Mouse (Mus musculus) hindlimb bud, embryonic 11.5 days (tissue): ENCODE results near the gene Patl2.

ENCODE experiments used
- DNase-seq: peaks from one replicate; pipeline ENCODE4 v3.0.0-alpha.2; 2012; ENCODE audit warnings: low read depth, low spot score; ENCODE audit errors: extremely low spot score

Gene Patl2

DNA sequence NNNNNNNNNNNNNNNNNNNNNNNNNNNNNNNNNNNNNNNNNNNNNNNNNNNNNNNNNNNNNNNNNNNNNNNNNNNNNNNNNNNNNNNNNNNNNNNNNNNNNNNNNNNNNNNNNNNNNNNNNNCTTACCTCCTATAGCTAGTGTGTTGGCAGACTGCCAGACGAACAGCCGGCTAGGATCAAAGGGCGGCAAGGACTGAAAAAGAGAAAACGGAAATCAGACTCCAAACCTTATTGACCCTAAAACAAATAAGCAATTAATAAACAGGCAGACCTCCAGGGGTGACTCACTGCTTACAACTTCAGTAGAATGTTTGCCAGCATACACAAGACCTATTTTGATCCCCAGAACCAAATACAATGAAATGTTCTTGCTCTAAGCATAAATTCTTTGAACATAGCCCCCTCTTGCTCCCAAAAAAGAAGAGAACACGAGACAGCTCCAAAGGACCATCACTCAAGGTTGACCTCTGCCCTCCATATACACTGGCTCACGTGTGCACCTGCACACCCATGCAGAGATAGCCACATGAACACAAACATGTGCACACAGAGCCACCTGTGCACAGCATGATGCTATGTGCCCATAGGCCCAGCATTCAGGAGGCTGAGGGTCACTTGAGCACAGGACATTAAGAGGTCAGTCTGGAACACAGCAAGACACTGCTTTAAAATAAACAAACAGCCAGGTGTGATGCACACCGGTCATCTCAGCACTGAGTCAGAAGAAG lies 104.1 kb downstream of the Patl2 start:
- no peak for DNase-seq
